Mouse (Mus musculus) kidney, postnatal 25 days (tissue): ENCODE data around the gene Stx4a.
"Not testable (repeated sequence)": the region's sequence is repeated elsewhere in the genome, so short reads cannot be mapped to it uniquely, and the experiment has no call there.

ENCODE experiments used
- DNase-seq, 2 experiments: peaks; one replicate each; pipeline ENCODE4 v3.0.0; 2021; ENCODE audit warnings: mixed read lengths in 2 of 2

Stx4a gene

DNA sequence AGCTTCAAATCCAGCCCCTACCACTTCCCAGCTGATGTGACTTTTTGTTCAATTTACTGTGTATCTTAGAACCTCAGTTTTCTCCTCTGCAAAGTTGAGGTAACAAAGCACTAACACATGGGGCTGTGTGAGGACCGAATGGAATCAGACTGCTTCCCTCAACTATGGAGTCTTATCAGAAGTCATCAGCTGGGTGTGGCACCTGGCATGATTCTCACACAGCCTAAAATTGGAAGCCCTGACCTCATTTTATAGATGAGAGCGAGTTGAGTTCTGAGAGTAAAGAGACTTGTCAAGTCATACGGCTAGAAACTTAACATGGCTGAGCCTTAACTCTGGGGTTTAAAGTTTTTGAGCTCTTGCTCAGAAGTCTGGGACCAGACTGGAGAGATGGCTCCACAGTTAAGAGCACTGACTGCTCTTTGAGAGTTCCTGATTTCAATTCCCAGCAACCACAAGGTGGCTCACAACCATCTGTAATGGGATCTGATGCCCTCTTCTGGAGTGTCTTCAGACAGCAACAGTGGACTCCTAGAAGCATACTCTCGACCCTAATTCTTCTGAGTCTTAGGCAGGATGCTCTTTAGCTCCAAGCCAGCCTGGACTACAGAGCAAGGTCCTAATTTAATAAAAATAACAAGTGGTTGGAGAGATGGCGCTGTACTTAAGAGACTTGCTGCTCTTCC lies 46.2 kb downstream of the Stx4a start:
- DNase-seq: no peak

DNA sequence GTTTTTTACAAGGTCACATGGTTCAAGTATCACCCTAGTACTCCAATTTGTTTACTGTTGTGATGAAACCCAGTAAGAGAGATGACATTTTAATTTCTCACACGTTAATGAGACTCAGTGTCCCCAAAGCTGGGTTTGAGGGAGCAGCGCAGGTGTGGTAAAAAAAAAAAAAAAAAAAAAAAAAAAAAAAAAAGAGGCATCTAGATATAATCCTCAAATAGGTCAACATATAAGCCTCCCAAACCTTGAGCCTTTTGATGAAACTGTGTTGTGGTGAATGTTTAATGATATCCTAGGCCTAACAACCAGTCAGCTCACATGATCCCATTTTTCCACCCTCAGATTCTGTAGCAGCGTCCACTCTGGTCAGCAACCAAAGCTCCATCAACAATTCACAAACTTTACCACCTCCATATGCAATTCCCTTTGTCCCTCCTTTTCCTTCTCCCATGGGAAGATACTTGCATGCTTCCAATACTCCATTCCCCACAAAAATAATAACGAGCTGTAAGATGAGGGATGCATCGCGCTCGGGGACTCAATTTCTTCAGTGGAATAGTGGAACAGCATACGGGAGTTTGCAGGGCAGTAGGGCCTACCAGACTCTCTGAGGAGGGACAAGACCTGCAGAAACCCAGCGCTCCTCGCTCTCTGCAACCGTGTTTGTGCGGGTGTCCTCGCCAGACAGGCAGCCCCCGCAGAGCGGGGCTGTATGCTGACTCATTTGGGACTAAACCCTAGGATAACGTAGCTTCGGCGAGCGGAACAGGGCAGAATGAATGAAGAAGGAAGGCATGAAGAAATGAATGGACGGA lies 50.9 kb downstream of the Stx4a start:
- DNase-seq: no peak

DNA sequence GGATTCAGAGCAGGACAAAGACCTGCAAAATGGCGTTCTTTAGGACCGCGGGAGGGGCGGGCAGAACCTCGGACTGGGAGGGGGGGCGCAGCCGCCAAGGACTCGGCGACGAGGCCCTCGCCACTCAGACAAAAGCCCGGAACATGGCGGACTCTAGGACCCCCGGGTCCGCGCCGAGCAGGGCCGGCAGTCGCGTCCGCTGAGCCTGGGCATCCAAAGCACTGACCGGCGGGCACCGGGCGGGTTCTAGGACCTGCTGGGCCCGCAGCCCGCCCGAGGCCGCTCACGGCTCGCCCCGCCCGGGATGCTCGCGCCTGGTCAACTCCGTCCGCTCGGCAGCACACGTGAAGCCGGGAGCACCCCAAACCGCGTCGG lies 51.5 kb downstream of the Stx4a start:
- peak; percentile 91 to 96 for DNase-seq

DNA sequence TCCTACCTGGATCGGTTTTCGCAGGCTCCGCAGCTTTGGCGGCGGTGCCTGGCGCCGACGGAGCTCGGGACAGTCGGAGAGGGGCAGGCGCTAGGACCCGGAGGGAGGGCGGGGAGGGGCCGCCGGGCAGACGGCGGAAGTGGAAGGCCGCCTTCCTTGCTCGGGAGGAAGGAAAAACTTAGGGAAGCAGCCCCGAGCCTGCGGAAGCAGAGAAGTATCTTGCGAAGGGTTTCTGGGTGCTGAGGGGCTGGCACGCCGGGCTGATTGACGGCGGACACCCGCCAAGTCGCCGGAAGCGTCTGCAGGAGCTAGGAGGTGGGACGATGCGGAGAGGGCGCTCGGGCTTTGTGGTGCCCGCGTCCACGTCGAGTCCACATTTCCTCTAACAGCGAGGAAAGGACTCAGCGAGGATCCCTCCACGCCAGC lies 52.0 kb downstream of the Stx4a start, which contains the start of gene Zfp646:
Zfp646 (plus strand) TSS at position 181 of the 426 bp plus-strand sequence.
- peak; percentile 78 to 90 for DNase-seq

DNA sequence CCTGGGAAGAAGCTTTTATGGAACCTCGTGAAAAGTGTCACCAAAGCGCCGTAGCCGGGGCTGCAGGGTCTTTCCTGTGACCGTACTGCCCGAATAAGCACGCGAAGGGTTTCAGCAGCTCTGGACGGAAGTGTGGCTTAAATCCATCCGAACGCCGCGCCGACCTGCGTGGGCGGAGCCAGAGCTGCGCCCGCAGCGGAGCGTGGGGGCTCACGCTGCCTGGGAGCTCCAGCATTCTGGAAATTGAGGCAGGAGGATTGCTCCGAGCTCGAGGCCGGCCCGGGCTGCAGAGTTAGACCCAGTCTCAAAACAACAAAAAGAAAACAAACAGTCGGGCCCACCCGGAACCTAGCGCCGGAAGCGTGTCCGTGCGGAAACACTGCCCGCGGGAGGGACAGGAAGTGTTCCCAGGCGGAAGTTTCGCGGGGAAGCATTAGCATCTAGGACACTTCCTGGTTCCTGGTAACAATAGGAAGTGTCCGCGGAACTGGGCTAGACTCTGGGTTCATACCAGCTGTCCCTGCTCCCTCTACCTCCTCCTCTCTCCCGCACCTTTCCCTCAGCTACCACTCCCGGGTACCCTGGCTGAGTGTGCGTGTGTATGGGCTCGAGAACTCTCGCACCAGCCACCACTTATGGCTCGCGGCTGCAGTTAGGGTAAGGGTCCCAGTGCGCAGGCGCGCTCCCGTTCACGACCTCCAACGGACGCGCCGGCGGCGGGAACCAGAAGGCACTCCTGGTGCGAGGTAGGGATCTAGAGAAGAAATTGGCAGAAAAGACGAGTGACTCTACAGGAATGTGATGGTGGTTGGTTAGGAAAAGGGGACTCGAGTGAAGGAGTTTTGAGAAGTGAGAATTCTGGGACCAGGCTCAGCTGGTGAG lies 52.6 kb downstream of the Stx4a start, which contains the start of gene Zfp668:
Zfp668 (minus strand) TSS at position 362 of the 882 bp plus-strand sequence.
- peak; percentile 93 to 95 for DNase-seq

DNA sequence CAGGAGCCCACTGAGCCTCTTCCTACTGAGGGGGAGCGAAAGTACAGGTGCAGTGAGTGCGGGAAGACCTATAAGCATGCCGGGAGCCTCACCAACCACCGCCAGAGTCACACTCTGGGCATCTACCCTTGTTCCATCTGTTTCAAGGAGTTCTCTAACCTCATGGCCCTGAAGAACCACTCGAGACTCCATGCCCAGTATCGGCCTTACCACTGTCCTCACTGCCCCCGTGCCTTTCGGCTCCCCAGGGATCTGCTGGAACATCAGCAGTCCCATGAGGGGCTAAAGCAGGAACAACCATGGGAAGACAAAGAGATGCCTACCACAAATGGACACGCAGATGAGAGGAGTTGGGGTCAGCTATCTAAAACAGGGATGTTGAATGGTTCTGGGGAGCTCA lies 55.2 kb downstream of the Stx4a start:
- peak in 1 of 2 experiments; percentile 19 for DNase-seq

DNA sequence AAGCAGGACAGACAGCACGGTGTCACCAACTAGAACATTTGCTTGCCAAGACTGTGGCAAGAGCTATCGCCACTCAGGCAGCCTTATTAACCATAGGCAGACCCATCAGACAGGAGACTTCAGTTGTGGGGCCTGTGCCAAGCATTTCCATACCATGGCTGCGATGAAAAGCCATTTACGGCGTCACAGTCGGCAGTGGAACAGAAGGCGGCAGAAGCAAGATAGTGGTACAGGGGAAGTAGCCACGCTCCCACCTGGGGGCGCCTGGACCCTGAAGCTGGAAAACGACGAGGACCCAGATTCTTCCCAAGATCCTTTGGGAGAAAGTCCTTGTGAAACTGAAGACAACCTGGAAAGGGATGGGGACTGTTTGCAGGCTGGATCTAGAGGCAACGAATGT lies 56.3 kb downstream of the Stx4a start:
- DNase-seq: peak in 1 of 2 experiments; percentile 27

DNA sequence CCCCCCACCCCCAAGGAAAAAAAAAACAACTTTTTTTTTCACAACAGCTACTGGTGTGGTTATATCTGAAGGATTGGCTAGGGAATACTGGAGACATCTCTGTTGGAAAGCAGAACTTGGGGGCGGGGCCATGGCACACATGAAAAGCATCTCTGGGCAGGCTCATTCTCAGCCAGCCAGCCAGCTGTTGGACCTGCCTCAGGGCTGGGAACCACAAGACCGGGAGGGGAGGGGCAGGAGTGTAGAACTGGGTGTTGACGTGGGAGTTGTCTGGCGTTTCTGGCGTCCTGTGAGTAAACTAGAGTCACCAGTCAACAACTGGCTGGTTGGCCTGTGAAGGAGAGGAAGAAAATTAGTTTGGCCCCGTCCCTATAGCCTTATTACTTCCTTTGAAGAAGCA lies 61.9 kb downstream of the Stx4a start:
- DNase-seq: peak; percentile 37 to 65

DNA sequence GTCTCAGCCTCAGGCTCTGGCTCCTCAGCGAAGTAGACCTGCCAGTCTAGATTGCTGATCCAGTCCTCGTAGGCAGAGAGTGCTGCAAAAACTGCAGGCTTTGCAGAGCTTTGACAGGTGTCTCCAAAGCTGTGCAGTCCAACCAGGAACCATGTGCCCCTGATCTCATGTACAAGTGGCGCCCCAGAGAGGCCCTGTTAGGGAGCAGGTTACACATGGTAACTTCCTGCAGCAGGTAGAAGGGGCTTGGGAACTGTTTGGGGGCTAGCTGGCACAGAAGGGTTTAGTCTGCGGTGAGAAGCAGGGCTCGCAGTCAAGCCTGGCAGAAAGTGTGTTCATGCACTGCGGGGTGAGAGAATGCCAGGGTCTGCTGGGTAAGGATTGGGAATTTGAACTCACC lies 62.5 kb downstream of the Stx4a start:
- DNase-seq: peak in 1 of 2 experiments; percentile 21

DNA sequence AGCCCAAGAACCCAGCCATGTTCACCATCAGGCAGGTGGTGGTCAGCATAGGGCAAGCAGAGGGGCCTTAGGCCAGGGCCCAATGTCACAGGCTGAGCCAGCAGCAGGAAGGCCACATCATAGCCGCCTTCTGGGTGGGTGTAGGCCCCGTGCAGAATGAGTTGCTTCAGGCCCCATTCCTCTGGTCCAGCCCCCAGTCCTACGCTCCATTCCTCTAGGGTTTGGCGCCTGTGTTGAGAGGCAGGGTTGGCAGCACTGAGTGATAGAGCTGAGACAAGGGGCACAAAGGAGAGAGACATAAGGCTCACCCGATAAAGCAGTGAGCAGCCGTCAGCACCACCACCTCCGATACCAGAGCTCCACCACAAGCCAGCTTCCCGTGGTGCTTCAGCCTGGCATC lies 63.1 kb downstream of the Stx4a start:
- DNase-seq: peak in 1 of 2 experiments; percentile 19

DNA sequence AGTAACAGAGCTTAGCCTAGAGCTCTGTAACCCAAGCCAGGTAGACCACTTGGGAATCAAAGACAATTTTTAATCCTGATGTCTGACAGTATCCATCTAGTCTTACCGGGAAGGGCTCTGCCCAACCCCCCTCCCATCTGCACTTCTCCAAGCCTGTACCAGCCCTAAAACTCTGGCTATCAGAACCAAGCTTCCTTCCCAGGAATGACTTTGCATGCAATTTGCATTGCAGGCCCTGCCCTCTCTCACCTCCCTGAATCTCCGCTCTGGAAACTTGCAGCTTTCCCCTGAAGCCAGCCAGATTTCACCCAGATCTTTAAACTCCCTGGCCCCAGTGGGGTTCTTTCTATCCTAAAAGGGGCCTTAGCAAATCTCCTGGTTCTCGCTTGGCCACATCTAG lies 63.7 kb downstream of the Stx4a start:
- DNase-seq: peak in 1 of 2 experiments; percentile 14

DNA sequence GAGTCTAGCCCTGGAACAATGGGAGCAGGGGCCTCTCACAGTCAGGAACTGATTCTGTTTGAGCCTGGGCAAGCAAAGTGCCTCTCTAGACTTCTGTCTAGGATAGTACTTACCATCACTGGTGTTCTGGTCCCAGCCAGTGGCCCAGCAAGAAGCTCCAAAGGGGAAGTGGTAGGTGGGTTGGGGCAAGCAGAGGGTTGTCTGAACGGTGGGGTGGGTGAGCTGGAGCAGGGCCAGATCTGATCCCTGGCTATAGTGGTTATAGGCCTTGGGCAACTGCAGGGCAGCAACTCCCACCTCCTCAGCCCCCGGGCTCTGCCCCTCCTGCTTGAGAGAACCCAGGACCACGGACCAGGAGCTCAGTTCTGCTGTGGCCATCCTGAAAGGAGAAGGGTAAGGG lies 64.7 kb downstream of the Stx4a start:
- DNase-seq: peak in 1 of 2 experiments; percentile 31

DNA sequence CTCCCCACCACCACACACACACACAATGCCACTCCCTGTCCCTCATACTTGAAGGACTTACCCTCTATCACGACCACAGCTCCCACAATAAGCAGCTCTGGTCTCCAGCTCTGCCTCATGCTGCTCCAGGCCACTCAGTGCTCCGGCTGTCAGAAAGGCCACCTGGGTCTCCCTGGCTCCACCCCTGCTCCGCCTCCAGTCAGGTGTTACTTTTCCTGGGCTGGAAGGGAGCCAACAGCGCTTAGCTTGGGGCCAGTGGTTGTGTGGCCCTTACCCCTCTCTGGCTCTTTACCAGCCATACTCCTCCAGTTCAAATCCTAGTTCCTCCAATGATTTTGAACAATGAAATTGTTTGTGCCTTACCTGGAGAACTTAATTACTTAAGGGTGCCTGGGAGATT lies 66.7 kb downstream of the Stx4a start, which contains the start of gene Prss53:
Prss53 (minus strand) TSS at position 173 of the 400 bp plus-strand sequence.
- peak; percentile 84 to 92 for DNase-seq

DNA sequence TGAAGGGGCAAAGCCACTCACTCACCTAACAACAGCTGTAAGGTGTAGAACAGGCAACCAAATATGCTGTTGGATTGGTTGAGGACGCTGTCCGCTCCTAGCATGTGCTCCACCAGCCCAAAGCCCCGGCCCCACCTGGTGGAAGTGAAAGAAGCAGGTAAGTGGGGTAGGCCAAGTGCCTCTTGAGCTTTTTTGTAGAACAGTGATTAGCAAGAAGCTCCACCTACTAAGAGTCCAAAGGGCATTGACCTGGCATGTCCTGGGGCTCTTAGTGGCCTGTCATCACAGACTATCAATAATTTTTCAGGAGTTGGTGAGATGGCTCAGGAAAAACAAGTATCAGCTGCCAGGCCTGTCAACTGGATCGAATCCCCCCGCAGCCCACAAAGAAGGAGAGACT lies 70.4 kb downstream of the Stx4a start:
- peak in 1 of 2 experiments; percentile 27 for DNase-seq

DNA sequence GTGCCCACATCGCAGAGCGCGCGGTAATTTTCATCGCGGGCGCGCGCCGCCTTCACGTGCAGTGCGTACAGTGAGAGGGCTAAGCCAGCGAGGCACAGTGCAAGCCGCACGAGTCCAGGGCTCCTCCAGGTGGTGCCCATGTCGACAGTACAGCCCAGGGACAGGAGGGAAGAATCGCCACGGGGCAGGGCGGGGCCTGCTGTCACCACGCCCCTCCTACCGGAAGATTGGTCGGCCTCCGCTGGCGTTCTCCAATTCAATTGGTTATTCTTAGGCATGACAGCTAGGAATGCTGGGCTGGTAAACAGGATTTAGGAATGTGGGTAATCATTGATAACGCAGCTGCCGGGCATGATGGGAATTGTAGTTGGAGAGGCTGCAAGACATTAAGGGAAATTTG lies 71.3 kb downstream of the Stx4a start, which contains the start of the genes Gm21974 and Vkorc1:
Gm21974 (minus strand) TSS at position 13 of the 400 bp plus-strand sequence.
Vkorc1 (minus strand) TSS at position 176 of the 400 bp plus-strand sequence.
- peak; percentile 98 to 99 for DNase-seq

DNA sequence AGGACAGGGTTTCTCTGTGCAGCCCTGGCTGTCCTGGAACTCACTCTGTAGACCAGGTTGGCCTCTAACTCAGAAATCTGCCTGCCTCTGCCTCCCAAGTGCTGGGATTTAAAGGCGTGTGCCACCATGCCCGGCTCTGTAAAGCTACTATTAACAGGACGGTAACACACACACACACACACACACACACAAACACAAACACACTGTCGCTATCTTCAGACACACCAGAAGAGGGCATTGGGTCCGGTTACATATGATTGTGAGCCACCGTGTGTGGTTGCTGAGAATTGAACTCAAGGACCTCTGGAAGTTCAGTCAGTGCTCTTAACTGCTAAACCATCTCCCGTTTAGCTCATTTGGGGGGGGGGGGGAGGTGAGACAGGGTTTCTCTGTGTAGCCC lies 71.8 kb downstream of the Stx4a start:
- DNase-seq: not testable (repeated sequence)

DNA sequence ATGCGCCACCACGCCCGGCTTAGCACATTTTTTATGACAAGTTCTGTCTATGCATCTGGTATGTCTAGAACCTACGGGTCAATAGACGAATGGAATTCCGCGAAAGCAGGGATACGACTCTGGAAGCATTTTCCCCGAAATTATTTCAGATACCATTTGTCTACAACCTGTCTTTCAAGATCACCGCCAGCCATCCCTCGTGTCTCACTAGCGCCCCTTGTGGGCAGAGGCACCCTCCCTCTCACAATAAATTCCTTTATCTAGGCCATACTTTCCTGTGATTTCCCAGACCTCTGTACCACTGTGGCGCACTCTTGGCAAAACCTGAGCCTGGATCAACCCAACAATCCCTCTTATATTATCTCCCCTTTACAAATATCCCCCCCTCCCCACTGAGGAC lies 72.3 kb downstream of the Stx4a start:
- DNase-seq: peak; percentile 71 to 79

DNA sequence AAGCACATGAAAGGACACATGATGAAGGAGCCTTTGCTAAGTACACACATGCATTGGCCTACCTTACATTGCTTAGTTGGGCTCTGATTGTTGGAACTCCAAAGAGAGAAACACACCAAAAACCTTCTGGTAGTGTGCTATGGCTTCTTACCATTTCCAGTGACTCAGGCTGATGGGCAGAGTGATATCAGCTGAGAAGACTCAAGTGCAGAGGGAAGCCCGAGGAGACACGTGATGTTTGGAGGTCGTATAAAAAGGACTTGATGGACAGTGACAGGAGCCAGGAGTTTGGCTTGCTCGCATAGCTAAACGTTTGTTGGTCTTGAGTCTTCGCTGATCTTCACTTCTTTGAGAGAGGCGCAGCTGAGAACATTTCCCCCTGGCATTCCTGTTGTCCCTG lies 73.4 kb downstream of the Stx4a start:
- DNase-seq: peak in 1 of 2 experiments; percentile 31

DNA sequence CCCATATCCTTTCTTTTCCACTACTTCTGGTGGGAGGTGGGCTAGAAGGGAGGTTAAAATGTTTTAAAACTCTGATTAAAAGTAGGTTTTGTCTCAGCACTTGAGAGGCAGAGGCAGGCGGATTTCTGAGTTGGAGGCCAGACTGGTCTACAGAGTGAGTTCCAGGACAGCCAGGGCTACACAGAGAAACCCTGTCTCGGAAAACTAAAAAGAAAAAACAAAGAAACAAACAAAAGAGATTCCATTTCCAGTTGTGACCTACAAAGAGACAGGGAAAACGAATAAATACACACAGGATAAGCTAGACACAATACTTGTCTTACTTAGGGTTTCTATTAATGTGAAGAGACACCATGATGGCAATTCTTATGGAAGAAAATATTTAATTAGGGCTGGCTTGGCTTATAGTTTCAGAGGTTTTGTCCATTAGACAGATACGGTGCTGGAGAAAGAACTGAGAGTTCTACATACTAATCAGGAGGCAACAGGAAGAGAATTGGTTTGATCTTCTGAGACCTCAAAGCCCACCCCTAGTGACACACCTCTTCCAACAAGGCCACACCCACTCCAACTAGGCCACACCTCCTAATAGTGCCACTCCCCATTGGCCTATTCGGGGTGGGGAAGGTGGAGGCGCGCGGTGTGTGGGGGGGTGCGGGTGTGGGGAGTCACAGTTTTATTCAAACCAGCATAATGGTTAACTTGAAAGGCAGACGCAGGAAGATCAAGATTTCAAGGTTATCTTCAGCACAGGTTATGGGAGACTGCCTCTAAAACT lies 74.3 kb downstream of the Stx4a start:
- DNase-seq: peak; percentile 27 to 55
